ENCODE assay signal across 8 mouse cellular contexts in genomic region chr5:139423026-139423865, GRCm38 (mm10). TPM values are rescaled to one million over a fixed set of nuclear protein-coding genes. Genes with fewer than 3 reads are reported as not detected.
DNase-seq lines count a peak whose midpoint lies in the region; ATAC-seq and TF ChIP-seq lines count a peak whose summit lies in the region.

Gene Gper1, plus strand, starts transcription at chr5:139423151.

- no peak for ATAC-seq in embryonic facial prominence, embryonic 12.5 days (ENCODE audit: insufficient number of reproducible peaks, insufficient read depth, low FRiP score, low TSS enrichment)
- ATAC-seq in hindbrain, postnatal 0 days, result no peak
- ATAC-seq in midbrain, embryonic 14.5 days (ENCODE audit: low FRiP score, low TSS enrichment), result no peak

- no peak for TF ChIP-seq CTCF in heart, adult 2 months (IDR thresholded peaks at IDR 0.05)
- peak; percentile 23; the same call in 1 of the 2 replicates for TF ChIP-seq CTCF in hindbrain, postnatal 0 days (IDR thresholded peaks at IDR 0.05; ENCODE audit: low read depth)

- intact Hi-C loops in heart, adult 2 months (cut with DNase I), result no loop called here

- H3K4me1 ChIP-seq in heart, adult 2 months (ENCODE audit: control insufficient read depth, insufficient read depth, low read length), result peaks cover 3% of the 10 kb centered on the region
- 0 out of 2 replicates have a peak, but pooled peaks cover 9% of the 10 kb centered on the region for H3K4me1 ChIP-seq in embryonic facial prominence, embryonic 12.5 days
- peaks cover 28% of the 10 kb centered on the region for H3K4me1 ChIP-seq in hindbrain, postnatal 0 days (ENCODE audit: insufficient read depth, low read length)
- H3K4me1 ChIP-seq in midbrain, embryonic 14.5 days (ENCODE audit: control insufficient read depth, insufficient read depth, low read length), result peaks cover 24% of the 10 kb centered on the region

- WGBS in heart, adult 2 months, result 50% methylated on average over 21 of the region's 21 CpGs
- 57% methylated on average over 21 of the region's 21 CpGs for WGBS in embryonic facial prominence, embryonic 12.5 days
- WGBS in hindbrain, postnatal 0 days, result 28% methylated on average over 21 of the region's 21 CpGs
- WGBS in midbrain, embryonic 14.5 days, result 55% methylated on average over 21 of the region's 21 CpGs

- DNase-seq in heart, adult 2 months, result no peak
- no peak for DNase-seq in heart, adult 9 months (ENCODE audit: low spot score in 2 of 2)
- DNase-seq in Muller cell, postnatal 12 days (ENCODE audit: inconsistent ontology term), result peak; percentile 84
- peak; percentile 87 for DNase-seq in hindbrain, postnatal 0 days (ENCODE audit: low spot score)
- DNase-seq in midbrain, embryonic 14.5 days, result peak; percentile 73
- no peak for DNase-seq in thymus, postnatal 4 days
- DNase-seq in layer of hippocampus, postnatal 36 days, result no peak

- no peaks in the 10 kb centered on the region for H3K79me2 ChIP-seq in heart, adult 2 months (replicated peaks; ENCODE audit: control insufficient read depth, insufficient read depth, low read length)

- H3K4me3 ChIP-seq in heart, adult 2 months, result peak within 1 kb of the TSS; percentile 18
- H3K4me3 ChIP-seq in embryonic facial prominence, embryonic 12.5 days, result peak within 1 kb of the TSS; percentile 11
- peak within 1 kb of the TSS; percentile 21 for H3K4me3 ChIP-seq in hindbrain, postnatal 0 days (ENCODE audit: low read length)
- H3K4me3 ChIP-seq in midbrain, embryonic 14.5 days (replicated peaks; ENCODE audit: low read depth, low read length), result peak within 1 kb of the TSS; percentile 24; the same call in 1 of the 2 replicates

- H3K4me2 ChIP-seq in embryonic facial prominence, embryonic 12.5 days (replicated peaks), result peak within 1 kb of the TSS; percentile 23; the same call in 1 of the 2 replicates
- H3K4me2 ChIP-seq in hindbrain, postnatal 0 days (ENCODE audit: low read depth, low read length), result peak within 1 kb of the TSS; percentile 52
- peak within 1 kb of the TSS; percentile 30 for H3K4me2 ChIP-seq in midbrain, embryonic 14.5 days (ENCODE audit: low read length)

- no peak for TF ChIP-seq POLR2A in heart, adult 2 months (IDR thresholded peaks at IDR 0.05; ENCODE audit: insufficient read depth, low read depth, low read length)

- H3K27me3 ChIP-seq in heart, adult 2 months (ENCODE audit: control insufficient read depth, insufficient read depth, low read length), result no peaks in the 10 kb centered on the region
- H3K27me3 ChIP-seq in embryonic facial prominence, embryonic 12.5 days, result no peaks in the 10 kb centered on the region
- H3K27me3 ChIP-seq in hindbrain, postnatal 0 days (ENCODE audit: insufficient read depth, low read length), result no peaks in the 10 kb centered on the region
- H3K27me3 ChIP-seq in midbrain, embryonic 14.5 days (ENCODE audit: control insufficient read depth, insufficient read depth, low read length), result no peaks in the 10 kb centered on the region

- H3K9me3 ChIP-seq in embryonic facial prominence, embryonic 12.5 days, result no peaks in the 10 kb centered on the region
- no peaks in the 10 kb centered on the region for H3K9me3 ChIP-seq in hindbrain, postnatal 0 days (ENCODE audit: low read length)
- no peaks in the 10 kb centered on the region for H3K9me3 ChIP-seq in midbrain, embryonic 14.5 days (ENCODE audit: control insufficient read depth, low read length)

- H3K36me3 ChIP-seq in heart, adult 2 months (ENCODE audit: control insufficient read depth, insufficient read depth, low read length), result no peaks in the 10 kb centered on the region
- H3K36me3 ChIP-seq in embryonic facial prominence, embryonic 12.5 days, result peaks cover 5% of the 10 kb centered on the region; the same call in 1 of the 2 replicates
- no peaks in the 10 kb centered on the region for H3K36me3 ChIP-seq in hindbrain, postnatal 0 days (ENCODE audit: insufficient read depth, low read length)
- H3K36me3 ChIP-seq in midbrain, embryonic 14.5 days (ENCODE audit: control insufficient read depth, insufficient read depth, low read length), result no peaks in the 10 kb centered on the region

- peak within 1 kb of the TSS; percentile 28 for H3K9ac ChIP-seq in heart, adult 2 months (ENCODE audit: low read depth, low read length)
- H3K9ac ChIP-seq in embryonic facial prominence, embryonic 12.5 days, result peak within 1 kb of the TSS; percentile 15
- 0 out of 2 replicates have a peak within 1 kb of the TSS, but pooled peaks have one; percentile 43 for H3K9ac ChIP-seq in hindbrain, postnatal 0 days (replicated peaks; ENCODE audit: low read length)
- H3K9ac ChIP-seq in midbrain, embryonic 14.5 days (replicated peaks; ENCODE audit: low read length), result peak within 1 kb of the TSS; percentile 36

- peak within 1 kb of the TSS; percentile 41 for H3K27ac ChIP-seq in heart, adult 2 months
- H3K27ac ChIP-seq in embryonic facial prominence, embryonic 12.5 days, result peak within 1 kb of the TSS; percentile 12; the same call in 1 of the 2 replicates
- peak within 1 kb of the TSS; percentile 51; the same call in 1 of the 2 replicates for H3K27ac ChIP-seq in hindbrain, postnatal 0 days
- H3K27ac ChIP-seq in midbrain, embryonic 14.5 days (replicated peaks; ENCODE audit: low read depth, low read length), result peak within 1 kb of the TSS; percentile 33; the same call in 1 of the 2 replicates

- TF ChIP-seq EP300 in heart, adult 2 months (IDR thresholded peaks at IDR 0.05; ENCODE audit: insufficient read depth, low read depth, low read length), result no peak

RNA-seq across cellular contexts. Expression of gene Gper1, which starts in this region (rescaled TPM):
- 1 to 10 TPM; 1.4 to 1.5 TPM for total RNA-seq in heart, adult 2 months (2021)
- polyA plus RNA-seq in heart, adult 2 months (2012; rRNA removed), result 2.0 and 4.9 TPM in 2 replicates
- polyA plus RNA-seq in embryonic facial prominence, embryonic 12.5 days (2016; fragmentation: Nextera tagmentation; extraction: Ambion mirVana), result 1.6 and 1.8 TPM in 2 replicates
- 5.8 and 9.6 TPM in 2 replicates for total RNA-seq in hindbrain, postnatal 0 days (2014; rRNA removed)
- polyA plus RNA-seq in hindbrain, postnatal 0 days (2015; fragmentation: Nextera tagmentation; extraction: Ambion mirVana), result 5.6 and 6.2 TPM in 2 replicates
- 9.2 and 9.6 TPM in 2 replicates for polyA plus RNA-seq in midbrain, embryonic 14.5 days (2014; fragmentation: Nextera tagmentation; extraction: Ambion mirVana)
- 1 to 10 TPM; 2.5 to 2.7 TPM for total RNA-seq in layer of hippocampus, postnatal 36 days (2021)

Comparison
In these comparisons a context has a peak if more than half of its experiments do, and no peak if none do; other contexts are left out.
1. DNase-seq: peak in Muller cell, postnatal 12 days (single experiment), hindbrain, postnatal 0 days (single experiment) and midbrain, embryonic 14.5 days (single experiment); none in heart, adult 2 months (0 of 2), heart, adult 9 months (0 of 2), thymus, postnatal 4 days (single experiment) and layer of hippocampus, postnatal 36 days (0 of 2).
2. Peak in every context shown above with its lines, with median percentiles within 50 percentile points of each other: H3K27ac ChIP-seq, H3K4me3 ChIP-seq, H3K9ac ChIP-seq and H3K4me2 ChIP-seq.